In genomic region chr7:142373641-142374412, GRCm38 (mm10) we compare ENCODE assay signal across 9 mouse cellular contexts. TPM values are rescaled to one million over a fixed set of nuclear protein-coding genes. Genes with fewer than 3 reads are reported as not detected.
DNase-seq lines count a peak whose midpoint lies in the region; ATAC-seq and TF ChIP-seq lines count a peak whose summit lies in the region.
"Had no signal": no experiment of that assay in that cellular context is flagged by ENCODE, and none has a peak within 500 bp of the region (broad histone marks: within the 10 kb centered on the region; RNA-seq: fewer than 3 reads in every experiment).

Gene Ifitm10 (minus strand): TSS chr7:142373753.

- peaks cover 8% of the 10 kb centered on the region for H3K4me1 ChIP-seq in intestine, embryonic 15.5 days (replicated peaks)
- H3K4me1 ChIP-seq in intestine, embryonic 16.5 days (ENCODE audit: control insufficient read depth, insufficient read depth, low read length), result peaks cover 12% of the 10 kb centered on the region
- H3K4me1 ChIP-seq in heart, postnatal 0 days (ENCODE audit: control insufficient read depth, insufficient read depth), result no peaks in the 10 kb centered on the region
- peaks cover 23% of the 10 kb centered on the region for H3K4me1 ChIP-seq in limb, embryonic 15.5 days

- H3K4me2 ChIP-seq in intestine, embryonic 15.5 days (replicated peaks), result peak within 1 kb of the TSS; percentile 87
- H3K4me2 ChIP-seq in intestine, embryonic 16.5 days (ENCODE audit: low read depth, low read length), result no peak within 1 kb of the TSS
- peak within 1 kb of the TSS; percentile 66 for H3K4me2 ChIP-seq in heart, postnatal 0 days (ENCODE audit: low read depth, low read length)
- H3K4me2 ChIP-seq in limb, embryonic 15.5 days, result peak within 1 kb of the TSS; percentile 75

- peak; percentile 69 for DNase-seq in ZHBTc4 (ENCODE audit: low read depth, low spot score)
- no peak for DNase-seq in heart, postnatal 0 days (ENCODE audit: low spot score)
- no peak for DNase-seq in gastrocnemius, postnatal 14 days
- no peak for DNase-seq in frontal cortex, postnatal 36 days (ENCODE audit: low spot score in 2 of 2)
- no peak for DNase-seq in thymus, postnatal 14 days

- no peak within 1 kb of the TSS for H3K27ac ChIP-seq in intestine, embryonic 15.5 days
- no peak within 1 kb of the TSS for H3K27ac ChIP-seq in intestine, embryonic 16.5 days (ENCODE audit: low read length)
- 0 out of 2 replicates have a peak within 1 kb of the TSS, but pooled peaks have one; percentile 17 for H3K27ac ChIP-seq in heart, postnatal 0 days (ENCODE audit: low read depth)
- H3K27ac ChIP-seq in limb, embryonic 15.5 days, result no peak within 1 kb of the TSS; the same call in 1 of the 2 replicates

- WGBS in intestine, embryonic 15.5 days, result 72% methylated on average over 8 of the region's 8 CpGs
- WGBS in intestine, embryonic 16.5 days, result 73% methylated on average over 8 of the region's 8 CpGs
- 75% methylated on average over 8 of the region's 8 CpGs for WGBS in heart, postnatal 0 days
- WGBS in limb, embryonic 15.5 days, result 57% methylated on average over 8 of the region's 8 CpGs

- intact Hi-C loops in gastrocnemius, postnatal 14 days (cut with DNase I; ENCODE audit: low total_unique reads), result no loop called here

- no peak for TF ChIP-seq CTCF in heart, postnatal 0 days (IDR thresholded peaks at IDR 0.05; ENCODE audit: low read depth)

- peaks cover 20% of the 10 kb centered on the region for H3K36me3 ChIP-seq in intestine, embryonic 15.5 days
- H3K36me3 ChIP-seq in intestine, embryonic 16.5 days (ENCODE audit: control insufficient read depth, insufficient read depth, low read length), result peaks cover 21% of the 10 kb centered on the region
- H3K36me3 ChIP-seq in heart, postnatal 0 days (replicated peaks; ENCODE audit: control insufficient read depth, insufficient read depth, low read length), result peaks cover 32% of the 10 kb centered on the region
- H3K36me3 ChIP-seq in limb, embryonic 15.5 days, result peaks cover 37% of the 10 kb centered on the region

- peak within 1 kb of the TSS; percentile 39; the same call in 1 of the 2 replicates for H3K4me3 ChIP-seq in intestine, embryonic 15.5 days (replicated peaks)
- H3K4me3 ChIP-seq in intestine, embryonic 16.5 days (ENCODE audit: low read length), result no peak within 1 kb of the TSS
- no peak within 1 kb of the TSS for H3K4me3 ChIP-seq in heart, postnatal 0 days (ENCODE audit: low read depth, low read length)
- peak within 1 kb of the TSS; percentile 41 for H3K4me3 ChIP-seq in limb, embryonic 15.5 days

- peaks cover 27% of the 10 kb centered on the region for H3K27me3 ChIP-seq in intestine, embryonic 15.5 days (replicated peaks)
- peaks cover 24% of the 10 kb centered on the region for H3K27me3 ChIP-seq in intestine, embryonic 16.5 days (replicated peaks; ENCODE audit: control insufficient read depth, insufficient read depth, low read length)
- peaks cover 10% of the 10 kb centered on the region; the same call in 1 of the 2 replicates for H3K27me3 ChIP-seq in heart, postnatal 0 days (ENCODE audit: control insufficient read depth, insufficient read depth, low read length)
- H3K27me3 ChIP-seq in limb, embryonic 15.5 days, result peaks cover 41% of the 10 kb centered on the region

- TF ChIP-seq EP300 in heart, postnatal 0 days (IDR thresholded peaks at IDR 0.05; ENCODE audit: low read depth), result no peak

- no peaks in the 10 kb centered on the region for H3K9me3 ChIP-seq in intestine, embryonic 15.5 days
- H3K9me3 ChIP-seq in intestine, embryonic 16.5 days (ENCODE audit: control insufficient read depth, low read length), result no peaks in the 10 kb centered on the region
- H3K9me3 ChIP-seq in heart, postnatal 0 days (replicated peaks; ENCODE audit: control insufficient read depth, low read length), result no peaks in the 10 kb centered on the region
- no peaks in the 10 kb centered on the region for H3K9me3 ChIP-seq in limb, embryonic 15.5 days

- no peak within 1 kb of the TSS for H3K9ac ChIP-seq in intestine, embryonic 15.5 days
- H3K9ac ChIP-seq in intestine, embryonic 16.5 days (ENCODE audit: low read depth, low read length), result no peak within 1 kb of the TSS
- H3K9ac ChIP-seq in heart, postnatal 0 days (replicated peaks; ENCODE audit: low read depth, low read length), result no peak within 1 kb of the TSS
- no peak within 1 kb of the TSS for H3K9ac ChIP-seq in limb, embryonic 15.5 days

- ATAC-seq in intestine, embryonic 15.5 days, result no peak
- no peak for ATAC-seq in intestine, embryonic 16.5 days
- ATAC-seq in heart, postnatal 0 days (ENCODE audit: insufficient read depth, low read depth), result no peak
- ATAC-seq in limb, embryonic 15.5 days (ENCODE audit: insufficient number of reproducible peaks, low FRiP score, low TSS enrichment, low read depth), result no peak

RNA-seq across cellular contexts. Expression of gene Ifitm10, which starts in this region (rescaled TPM):
- polyA plus RNA-seq in intestine, embryonic 15.5 days (2015; fragmentation: Nextera tagmentation; extraction: Ambion mirVana), result 1.9 and 2.0 TPM in 2 replicates
- polyA plus RNA-seq in intestine, embryonic 16.5 days (2015; fragmentation: Nextera tagmentation; extraction: Ambion mirVana), result 1.8 and 2.4 TPM in 2 replicates
- total RNA-seq in heart, postnatal 0 days (2014; rRNA removed; ENCODE audit: low replicate concordance), result 0.62 and 4.0 TPM in 2 replicates
- 3.4 and 3.9 TPM in 2 replicates for polyA plus RNA-seq in heart, postnatal 0 days (2015; fragmentation: Nextera tagmentation; extraction: Ambion mirVana)
- polyA plus RNA-seq in limb, embryonic 15.5 days (2015; fragmentation: Nextera tagmentation; extraction: Ambion mirVana), result 4.0 and 4.6 TPM in 2 replicates
- 1 to 10 TPM; 6.7 to 8.4 TPM for total RNA-seq in gastrocnemius, postnatal 14 days (2021)
- polyA plus RNA-seq: neural tube, embryonic 11.5 days had no signal

Comparison
In these comparisons a context has a peak if more than half of its experiments do, and no peak if none do; other contexts are left out.
1. H3K4me3 ChIP-seq: peak in intestine, embryonic 15.5 days (single experiment) and limb, embryonic 15.5 days (single experiment); none in intestine, embryonic 16.5 days (single experiment) and heart, postnatal 0 days (single experiment).